Mouse (Mus musculus) embryo, embryonic 9.5 days (tissue): ENCODE data around the gene Rbm28.

Experiments used
- DNase-seq: peaks from one replicate; pipeline ENCODE4 v3.0.0-alpha.2; 2017; ENCODE audit errors: extremely low spot score

Gene Rbm28

GRCm38 (mm10) chr6:29143608-29144007 lies 21.2 kb downstream of the Rbm28 start:
- peak; percentile 31 for DNase-seq

DNA sequence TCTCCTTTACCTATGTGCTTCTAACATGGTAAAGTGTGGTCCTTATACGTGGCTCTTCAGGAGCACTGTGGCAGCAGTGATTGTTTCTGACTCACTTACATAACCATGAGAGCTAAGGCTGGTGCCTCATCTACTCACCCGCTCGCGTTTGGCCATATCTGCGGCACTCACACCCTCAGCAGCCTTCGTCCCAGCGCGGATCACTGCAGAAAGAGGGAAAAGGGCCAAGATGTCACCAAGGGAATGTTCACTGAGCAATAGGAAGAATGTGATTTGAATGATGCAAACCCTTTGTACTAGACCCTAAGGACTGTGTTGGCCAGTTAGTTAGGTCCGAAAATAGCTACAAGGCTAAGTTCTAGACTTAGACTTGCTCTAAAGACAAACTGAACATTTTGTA lies 27.4 kb downstream of the Rbm28 start:
- DNase-seq: no peak

DNA sequence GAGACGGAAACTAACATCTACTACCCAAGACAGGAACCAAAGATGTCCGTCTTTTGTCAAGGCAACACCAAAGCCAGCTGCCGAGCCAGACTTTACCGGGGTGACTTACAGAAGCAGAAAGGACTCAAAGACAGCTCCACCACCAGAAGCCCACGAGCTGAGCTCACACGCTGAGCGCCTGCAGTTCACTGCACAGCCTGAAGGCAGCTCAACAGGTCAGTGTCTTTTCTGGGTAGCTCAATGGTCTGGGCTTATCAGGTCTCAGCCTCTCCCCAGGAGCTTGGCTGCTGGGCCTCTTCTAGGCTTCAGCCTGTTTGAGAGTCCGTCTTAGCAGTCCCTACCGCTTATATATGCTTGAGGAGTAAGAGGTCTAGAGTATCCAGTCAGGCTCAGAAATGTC lies 31.7 kb downstream of the Rbm28 start:
- no peak for DNase-seq

- DNase-seq: no peak
Measured at GRCm38 (mm10) chr6:29126878-29127426, 37.9 kb downstream of the Rbm28 start.

DNA sequence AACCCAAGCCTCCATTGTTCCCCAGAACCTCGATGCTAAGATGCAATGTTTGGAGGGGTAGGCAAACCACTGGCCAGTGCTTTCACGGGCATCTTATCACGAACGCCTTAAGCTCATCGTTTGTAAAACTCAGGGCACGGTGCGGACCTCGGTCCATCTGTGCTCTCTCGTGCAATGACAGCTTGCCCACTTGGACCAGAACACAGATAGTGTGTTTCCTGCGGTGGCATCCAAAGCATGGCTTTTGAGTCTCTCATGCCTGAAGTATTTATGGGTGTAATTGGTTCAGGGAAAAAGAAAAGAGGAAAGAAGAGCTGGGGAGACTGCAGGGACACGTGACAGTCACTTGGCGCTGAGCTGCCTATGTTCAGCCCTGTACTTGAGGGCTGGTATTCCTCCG lies 44.8 kb downstream of the Rbm28 start:
- no peak for DNase-seq

DNA sequence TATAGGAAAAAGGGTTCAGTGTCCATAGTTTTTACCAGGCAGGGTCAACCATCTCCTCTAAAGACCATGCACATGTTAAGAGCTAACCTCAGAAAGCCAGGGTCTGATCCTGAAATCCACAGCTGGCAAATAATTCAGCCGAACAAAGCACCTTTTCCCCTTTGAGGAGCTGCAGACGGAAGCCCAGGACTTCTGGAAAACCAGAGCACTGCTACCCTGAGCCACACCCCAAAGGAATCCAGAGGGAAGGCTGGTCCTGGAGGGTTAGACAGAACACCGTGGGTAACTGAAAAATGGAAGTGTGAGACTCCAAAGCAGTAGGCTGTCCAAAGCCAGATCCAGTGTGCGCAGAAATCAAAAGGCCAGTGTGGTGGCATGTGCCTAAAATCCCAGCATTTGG lies 45.8 kb downstream of the Rbm28 start:
- DNase-seq: no peak

DNA sequence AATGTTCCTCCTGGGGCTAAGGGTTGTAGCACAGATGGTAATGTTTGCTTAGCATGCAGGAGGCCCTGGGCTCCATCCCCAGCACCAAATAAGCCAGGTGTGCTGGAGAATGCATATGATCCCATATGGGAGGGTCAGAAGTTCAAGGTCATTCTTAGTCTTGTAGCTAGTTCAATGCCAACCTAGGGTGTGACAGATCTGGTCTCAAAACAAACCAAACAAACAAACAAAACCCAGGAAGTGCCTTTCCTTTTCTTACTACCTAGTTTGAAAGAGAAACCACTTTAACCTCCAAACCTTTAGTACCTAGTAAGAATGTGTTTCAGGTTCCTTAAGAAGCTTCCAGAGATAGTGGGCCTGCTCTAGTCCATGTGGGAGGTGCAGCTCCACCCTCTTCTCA lies 46.6 kb downstream of the Rbm28 start:
- no peak for DNase-seq

GRCm38 (mm10) chr6:29117417-29118104 lies 47.2 kb downstream of the Rbm28 start:
- DNase-seq: no peak

DNA sequence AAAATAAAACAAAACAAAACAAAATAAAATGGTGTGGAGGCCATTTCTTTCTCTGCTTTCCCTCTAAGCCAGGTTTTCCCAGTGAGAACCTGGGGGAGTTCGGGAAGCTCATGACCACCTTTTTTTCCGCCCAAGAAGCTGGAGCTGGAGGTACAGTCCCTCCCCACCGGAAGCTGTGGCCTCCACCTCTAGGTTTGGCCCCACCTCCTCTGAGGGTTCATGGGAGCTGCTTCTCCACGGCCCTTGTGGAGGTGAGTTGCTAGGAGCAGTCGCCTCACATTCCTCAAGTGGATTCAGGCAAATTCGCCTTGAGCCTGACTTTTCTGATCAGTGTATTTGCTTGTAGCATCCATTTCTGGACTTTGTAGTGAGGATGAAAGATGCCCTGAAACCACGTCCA lies 49.0 kb downstream of the Rbm28 start:
- DNase-seq: no peak

- no peak for DNase-seq
Measured at GRCm38 (mm10) chr6:29111501-29111900, 53.3 kb downstream of the Rbm28 start.

DNA sequence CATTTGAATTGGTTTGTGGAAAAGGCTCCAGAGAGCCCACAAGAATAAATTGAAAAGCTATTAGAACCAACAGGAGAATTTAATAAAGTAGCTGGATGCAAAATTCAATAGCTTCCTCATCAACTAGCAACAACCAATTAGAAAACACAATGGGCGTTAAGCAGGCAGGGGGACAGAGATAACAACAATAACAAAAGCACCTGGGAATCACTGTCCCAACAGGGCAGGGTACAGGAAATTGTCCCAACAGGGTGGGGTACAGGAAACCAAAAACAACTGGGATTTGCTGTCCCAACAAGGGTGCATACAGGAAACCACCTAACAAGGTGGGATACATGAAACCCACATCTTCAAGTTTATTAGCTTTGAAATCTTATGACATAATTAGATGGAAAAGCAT lies 56.4 kb downstream of the Rbm28 start:
- DNase-seq: no peak

DNA sequence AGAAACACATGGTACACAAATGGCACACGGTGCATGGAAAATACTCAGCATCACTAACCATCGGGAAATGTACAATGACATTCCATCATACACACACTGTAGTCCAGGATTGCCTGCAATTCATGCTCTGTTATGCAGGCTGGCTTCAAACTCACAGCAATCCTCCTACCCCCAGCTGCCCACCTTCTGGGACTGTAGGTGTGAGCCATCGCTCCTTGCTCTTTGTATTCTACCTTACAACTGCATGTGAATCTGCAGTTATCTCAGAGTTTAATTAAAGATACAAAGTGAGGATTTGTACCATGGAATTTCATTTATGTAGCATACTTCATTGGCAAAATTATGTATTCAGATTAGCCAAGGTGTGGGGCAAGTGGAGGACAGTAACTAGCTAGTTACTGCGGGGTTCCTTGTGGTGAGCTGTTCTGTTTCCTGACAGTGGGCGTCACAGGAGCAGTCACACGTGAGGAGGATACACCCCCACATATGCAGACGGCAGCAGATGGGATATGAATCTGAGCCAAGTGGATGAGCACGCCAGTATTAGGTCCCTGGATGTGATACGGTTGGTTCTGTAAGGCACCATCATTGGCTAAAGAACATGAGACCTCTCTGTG lies 63.5 kb downstream of the Rbm28 start:
- DNase-seq: no peak

- DNase-seq: peak; percentile 24
Measured at GRCm38 (mm10) chr6:29100423-29100822, 64.4 kb downstream of the Rbm28 start.

DNA sequence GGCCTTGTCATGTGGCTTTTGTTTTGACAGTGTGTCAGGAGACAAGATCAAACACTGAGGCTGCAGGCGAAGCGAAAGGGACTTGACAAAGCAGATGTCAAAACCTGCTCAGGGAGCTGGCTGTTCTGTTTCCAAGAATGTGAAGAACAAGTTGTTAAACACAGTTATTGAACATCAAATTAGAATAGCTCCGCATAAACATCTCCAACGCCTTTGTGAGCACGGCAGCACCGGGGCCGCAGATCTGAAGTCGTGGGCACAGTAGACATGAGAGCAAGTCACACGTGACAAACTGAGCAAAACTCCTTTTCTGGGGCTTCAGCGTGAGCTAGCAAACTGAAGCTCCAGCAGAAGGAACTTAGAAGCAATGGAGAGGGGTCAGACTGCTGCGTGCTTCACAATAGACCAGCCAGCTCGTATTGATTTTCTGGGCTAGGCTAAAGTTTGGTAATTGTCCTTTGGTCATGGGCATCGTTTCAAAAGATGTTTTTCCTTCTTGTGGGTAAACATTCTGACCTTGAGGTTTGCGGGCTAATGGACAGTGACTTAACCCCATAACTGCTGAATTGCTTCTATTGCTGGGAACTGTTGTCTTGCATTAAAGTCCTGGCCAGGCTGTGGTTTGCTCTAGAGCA lies 65.2 kb downstream of the Rbm28 start:
- no peak for DNase-seq

DNA sequence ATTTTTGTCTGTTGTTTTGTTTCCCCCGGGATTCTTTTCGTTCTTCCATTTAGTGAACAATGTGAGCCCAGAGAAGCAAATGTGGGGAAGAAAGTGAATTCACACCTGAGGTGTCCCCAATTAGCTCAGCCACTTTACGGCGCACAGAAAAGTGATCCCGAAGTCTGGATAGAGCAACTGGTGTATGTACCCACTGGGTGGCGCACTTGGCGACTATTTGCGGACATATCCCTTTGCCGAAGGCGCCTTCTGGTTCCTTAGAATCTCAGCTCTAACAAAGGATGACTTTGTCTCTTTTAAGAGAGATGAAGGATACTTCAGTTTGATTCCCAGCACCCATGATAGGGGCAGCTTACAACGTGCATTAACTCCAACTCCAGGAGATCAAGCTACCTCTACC lies 71.9 kb downstream of the Rbm28 start:
- no peak for DNase-seq

- no peak for DNase-seq
Measured at GRCm38 (mm10) chr6:29092234-29092633, 72.6 kb downstream of the Rbm28 start.

DNA sequence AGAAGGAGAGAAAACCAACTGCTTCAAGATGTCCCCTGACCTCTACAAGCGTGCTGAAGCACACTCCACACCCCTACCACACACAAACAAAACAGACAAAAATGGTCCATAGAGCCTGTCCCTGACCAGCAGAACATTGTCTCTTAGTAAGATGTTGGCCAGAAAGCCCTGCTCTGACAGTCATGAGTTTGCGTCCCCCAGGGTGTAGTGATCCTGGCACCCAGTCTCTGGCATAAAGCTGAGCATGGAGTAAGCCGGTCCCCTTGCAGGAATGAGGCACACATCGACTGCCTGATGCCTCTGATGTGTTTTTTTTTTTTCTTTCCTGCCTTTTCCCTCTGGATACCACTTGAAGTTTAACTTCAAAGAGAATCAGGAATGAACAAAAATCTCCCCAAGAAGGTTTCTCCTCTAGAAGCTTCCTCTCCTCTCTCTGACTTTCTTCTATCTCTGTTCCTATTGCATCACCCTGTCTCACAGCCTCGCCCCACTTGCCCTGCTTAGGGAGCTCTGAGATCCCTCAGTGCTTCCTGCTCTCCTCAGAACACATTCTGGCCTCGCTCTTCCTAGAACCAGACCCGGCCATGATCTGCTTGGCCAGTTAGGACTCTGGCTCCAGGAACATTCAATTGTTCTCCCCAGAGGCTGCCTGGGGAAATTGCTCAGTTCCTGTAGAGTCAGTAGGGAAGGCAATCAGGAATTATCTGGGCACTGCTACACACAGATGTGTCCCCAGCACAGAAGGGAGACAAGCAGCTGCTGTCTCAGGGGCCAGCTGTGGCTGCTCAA lies 76.7 kb downstream of the Rbm28 start:
- no peak for DNase-seq

- no peak for DNase-seq
Measured at GRCm38 (mm10) chr6:29084401-29084800, 80.4 kb downstream of the Rbm28 start.

- DNase-seq: no peak
Measured at GRCm38 (mm10) chr6:29082776-29083354, 81.9 kb downstream of the Rbm28 start.

DNA sequence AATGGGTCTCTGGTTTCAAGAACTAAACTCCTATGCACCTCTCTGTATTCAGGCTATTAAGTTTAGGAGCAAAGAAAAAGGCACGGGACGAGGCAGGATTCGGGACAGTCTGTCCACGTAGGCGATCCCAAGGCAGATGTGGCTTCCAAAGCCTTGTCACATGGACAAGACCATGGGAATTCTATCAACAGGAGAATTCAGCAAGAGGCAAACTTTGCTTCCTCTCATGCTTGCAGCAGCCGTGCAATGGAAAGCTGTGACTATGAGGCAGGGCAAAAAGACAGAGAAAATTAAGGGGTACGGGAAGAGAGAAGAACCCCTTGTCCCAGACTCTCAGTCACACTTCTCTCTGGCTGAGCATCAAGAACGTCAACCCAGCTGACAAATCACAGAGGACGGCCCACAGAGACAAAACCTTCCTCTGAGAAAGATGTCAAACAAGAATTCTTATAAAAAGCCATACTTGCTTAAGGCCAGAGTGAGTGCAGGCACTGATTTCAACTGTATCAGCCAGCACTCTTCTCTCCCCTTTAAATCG lies 82.9 kb downstream of the Rbm28 start:
- no peak for DNase-seq

DNA sequence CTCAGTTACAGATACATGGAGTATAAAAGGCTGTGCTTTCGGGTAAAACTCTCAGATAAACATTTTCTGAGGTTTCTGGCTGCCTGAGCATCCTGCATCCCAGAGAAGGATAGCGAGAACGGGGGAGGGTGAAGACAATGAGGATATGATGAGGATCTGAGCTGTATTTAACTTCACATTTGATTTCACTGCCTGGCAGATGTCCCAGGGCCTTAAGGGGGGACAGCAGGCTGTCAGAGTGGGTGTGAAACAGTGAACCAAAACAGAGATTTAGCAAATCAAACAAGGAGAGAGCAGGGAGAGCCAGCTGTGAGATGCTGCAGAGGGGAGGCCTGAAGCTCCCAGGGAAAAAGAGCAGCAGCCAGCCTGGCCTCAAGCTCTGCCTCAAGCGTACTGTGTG lies 85.5 kb downstream of the Rbm28 start:
- no peak for DNase-seq

DNA sequence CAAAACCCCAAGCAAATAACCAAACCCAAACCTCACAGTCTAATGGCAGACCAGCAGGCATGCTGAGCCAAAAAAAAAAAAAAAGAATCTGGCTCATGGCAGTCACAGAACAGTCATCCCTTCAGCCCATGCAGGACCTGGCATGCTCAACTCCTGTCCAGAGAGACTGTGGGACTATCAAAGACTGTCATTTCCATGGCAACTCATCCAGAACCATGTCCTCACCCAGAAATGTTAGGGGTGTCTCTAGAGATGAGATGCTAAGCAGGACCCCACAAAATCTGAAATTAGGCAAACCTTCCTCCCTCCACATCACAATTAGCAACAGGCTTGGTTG lies 90.7 kb downstream of the Rbm28 start:
- no peak for DNase-seq
